Mouse (Mus musculus): ENCODE results near the gene Rgs7bp. TPM values are rescaled to one million over a fixed set of nuclear protein-coding genes. Genes with fewer than 3 reads are reported as not detected.
"Not testable (repeated sequence)": the region's sequence is repeated elsewhere in the genome, so short reads cannot be mapped to it uniquely, and the experiment has no call there.

Rgs7bp gene
- polyA plus RNA-seq, 1 experiment from 2014 or later, result 4.9 TPM

DNA sequence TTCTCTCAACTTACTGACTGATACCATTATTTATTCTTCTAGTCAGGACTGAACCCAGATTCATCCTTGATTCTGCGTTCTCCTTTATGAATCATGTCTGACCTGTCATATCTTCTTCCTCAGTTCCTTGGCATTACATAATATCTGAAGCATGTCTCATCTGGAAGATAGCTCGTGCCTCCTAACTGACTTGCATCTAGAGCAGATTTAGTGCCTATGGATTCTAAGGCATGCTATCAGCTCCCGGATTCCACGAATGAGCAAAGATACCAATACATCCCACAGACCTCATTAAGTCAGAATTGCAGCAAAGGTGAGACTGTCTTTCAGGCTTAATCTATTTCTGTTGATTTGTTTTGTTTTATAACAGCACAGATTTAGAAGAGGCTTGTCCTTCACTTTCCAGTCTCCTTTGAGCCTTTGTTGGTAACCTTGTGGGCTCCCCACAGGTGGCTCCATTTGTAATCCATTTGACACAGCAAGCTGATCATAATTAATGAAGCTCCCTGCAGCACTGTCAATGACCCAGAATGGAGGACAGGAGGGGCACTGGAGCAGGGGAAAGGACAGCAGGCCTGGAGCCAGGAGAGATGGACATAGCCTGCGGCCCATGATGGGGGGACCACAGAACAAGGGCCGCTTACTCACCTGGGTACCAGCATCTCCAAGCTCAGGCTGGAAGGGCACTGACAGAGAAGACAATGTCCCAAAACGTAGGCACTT lies 94.4 kb downstream of the Rgs7bp start:
- H3K9me3 ChIP-seq, result no peaks in the 10 kb centered on the region
- H3K4me3 ChIP-seq, result no peak overlapping the region
- no peak overlapping the region for H3K4me2 ChIP-seq
- WGBS, result 76% methylated on average over 7 of the region's 7 CpGs
- no peak for ATAC-seq (ENCODE audit: low FRiP score)
- H3K27ac ChIP-seq, result no peak overlapping the region
- H3K9ac ChIP-seq, result no peak overlapping the region
- H3K36me3 ChIP-seq, result peaks cover 2% of the 10 kb centered on the region
- no peaks in the 10 kb centered on the region for H3K27me3 ChIP-seq
- peaks cover 10% of the 10 kb centered on the region; the same call in 1 of the 2 replicates for H3K4me1 ChIP-seq (replicated peaks)

DNA sequence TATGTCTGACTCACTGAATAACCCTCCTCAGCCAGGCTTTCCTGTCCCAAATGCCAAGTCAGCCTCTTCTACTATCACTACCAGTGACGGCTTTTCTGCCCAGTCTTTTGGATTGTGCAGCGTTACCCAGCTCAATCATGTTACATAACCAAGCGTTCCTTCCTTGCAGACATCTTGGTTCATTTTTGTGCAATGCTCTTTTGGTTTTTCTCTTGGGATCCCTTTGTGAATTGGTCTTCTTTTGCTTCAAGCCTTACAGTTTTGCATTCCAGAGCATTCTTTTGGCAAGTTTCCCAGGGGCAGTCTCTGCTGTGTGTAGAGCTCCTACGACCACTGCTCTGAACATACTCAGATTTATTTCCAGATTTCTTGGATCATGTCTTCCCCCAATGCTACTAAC lies 95.0 kb downstream of the Rgs7bp start:
- Histone ChIP-seq H3K27me3 (no peaks in the 10 kb centered on the region), H3K4me2 (no peak overlapping the region), H3K4me1 (replicated peaks) (peaks cover 10% of the 10 kb centered on the region; the same call in 1 of the 2 replicates), H3K9ac (no peak overlapping the region), H3K4me3 (no peak overlapping the region), H3K27ac (no peak overlapping the region), H3K36me3 (no peaks in the 10 kb centered on the region), H3K9me3 (no peaks in the 10 kb centered on the region)
- no peak for ATAC-seq (ENCODE audit: low FRiP score)
- 76% methylated on average over 4 of the region's 4 CpGs for WGBS

DNA sequence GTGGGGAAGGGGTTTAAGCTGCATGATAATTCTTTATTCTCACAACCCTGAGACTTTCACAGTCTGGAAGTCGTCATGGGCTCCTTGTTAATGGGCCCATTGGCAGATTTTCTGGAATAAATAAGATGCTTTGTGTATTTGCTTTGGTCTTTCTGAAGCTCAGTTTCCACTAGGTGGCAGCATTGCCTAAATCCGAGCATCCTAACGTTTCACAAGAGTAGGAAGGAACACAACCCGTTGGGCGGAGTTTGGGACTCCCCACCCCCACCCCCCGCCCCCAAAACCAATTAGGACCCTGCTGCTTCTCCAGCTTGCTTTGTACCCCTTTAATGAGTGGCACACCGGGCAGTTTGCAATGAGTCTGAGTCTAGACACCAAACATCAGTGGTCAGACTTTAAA lies 106.8 kb downstream of the Rgs7bp start:
- Histone ChIP-seq H3K27me3 (no peaks in the 10 kb centered on the region), H3K4me3 (no peak overlapping the region), H3K9me3 (no peaks in the 10 kb centered on the region), H3K9ac (no peak overlapping the region), H3K4me2 (peak overlapping the region; percentile 39), H3K36me3 (no peaks in the 10 kb centered on the region), H3K4me1 (replicated peaks) (peaks cover 5% of the 10 kb centered on the region; the same call in 1 of the 2 replicates), H3K27ac (no peak overlapping the region)
- WGBS, result under 1% methylated on average over 7 of the region's 7 CpGs
- ATAC-seq (ENCODE audit: low FRiP score), result peak; percentile 92

DNA sequence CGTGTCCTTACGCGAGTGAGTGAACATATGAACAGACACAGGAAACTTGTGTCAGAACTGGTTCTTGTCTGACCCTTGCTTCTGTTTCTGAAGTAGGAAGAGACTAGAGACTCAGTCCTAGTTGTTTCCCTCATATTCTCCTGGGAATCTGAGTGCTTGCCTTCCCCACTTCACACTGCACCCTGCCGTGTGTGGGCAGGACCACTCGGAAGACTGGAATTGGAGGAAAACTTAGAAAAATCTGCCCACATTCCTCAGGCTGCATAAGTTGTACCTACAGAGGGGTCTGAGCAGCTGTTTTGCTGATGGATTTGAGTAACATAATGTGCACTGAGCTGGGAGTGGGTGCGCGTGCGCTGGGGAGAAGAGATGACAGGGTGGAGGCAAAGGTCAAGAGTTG lies 114.2 kb downstream of the Rgs7bp start:
- no peaks in the 10 kb centered on the region for H3K27me3 ChIP-seq
- H3K36me3 ChIP-seq, result no peaks in the 10 kb centered on the region
- peaks cover 19% of the 10 kb centered on the region for H3K4me1 ChIP-seq (replicated peaks)
- H3K9ac ChIP-seq, result no peak overlapping the region
- ATAC-seq (ENCODE audit: low FRiP score), result no peak
- no peaks in the 10 kb centered on the region for H3K9me3 ChIP-seq
- no peak overlapping the region for H3K4me3 ChIP-seq
- no peak overlapping the region for H3K4me2 ChIP-seq
- H3K27ac ChIP-seq, result no peak overlapping the region
- WGBS, result 91% methylated on average over 8 of the region's 8 CpGs

DNA sequence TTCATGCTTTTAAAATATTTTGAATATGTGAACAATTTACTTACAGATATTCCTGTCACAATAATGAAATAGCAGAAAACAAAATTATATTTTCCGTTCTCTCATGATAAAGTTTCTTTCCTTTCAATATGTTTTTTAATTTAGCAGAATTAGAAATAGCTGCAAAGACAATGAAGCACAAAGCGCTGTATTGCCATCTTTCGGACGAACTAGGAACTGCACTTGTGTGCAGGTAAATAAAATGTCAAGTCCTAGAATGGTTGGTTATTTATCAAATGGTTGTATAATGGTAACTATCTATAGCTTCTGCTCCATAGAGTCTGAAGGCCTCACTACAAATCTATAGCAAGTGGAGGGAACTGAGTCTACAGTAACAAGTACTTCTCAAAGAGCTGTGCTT lies 114.9 kb downstream of the Rgs7bp start:
- H3K9me3 ChIP-seq, result no peaks in the 10 kb centered on the region
- H3K9ac ChIP-seq, result no peak overlapping the region
- no peaks in the 10 kb centered on the region for H3K36me3 ChIP-seq
- H3K27ac ChIP-seq, result no peak overlapping the region
- no peak overlapping the region for H3K4me3 ChIP-seq
- 4% methylated on average over 4 of the region's 4 CpGs for WGBS
- no peaks in the 10 kb centered on the region for H3K27me3 ChIP-seq
- peaks cover 19% of the 10 kb centered on the region for H3K4me1 ChIP-seq (replicated peaks)
- no peak overlapping the region for H3K4me2 ChIP-seq
- ATAC-seq (ENCODE audit: low FRiP score), result 0 out of 2 replicates have a peak, but pooled peaks have one; percentile 12

DNA sequence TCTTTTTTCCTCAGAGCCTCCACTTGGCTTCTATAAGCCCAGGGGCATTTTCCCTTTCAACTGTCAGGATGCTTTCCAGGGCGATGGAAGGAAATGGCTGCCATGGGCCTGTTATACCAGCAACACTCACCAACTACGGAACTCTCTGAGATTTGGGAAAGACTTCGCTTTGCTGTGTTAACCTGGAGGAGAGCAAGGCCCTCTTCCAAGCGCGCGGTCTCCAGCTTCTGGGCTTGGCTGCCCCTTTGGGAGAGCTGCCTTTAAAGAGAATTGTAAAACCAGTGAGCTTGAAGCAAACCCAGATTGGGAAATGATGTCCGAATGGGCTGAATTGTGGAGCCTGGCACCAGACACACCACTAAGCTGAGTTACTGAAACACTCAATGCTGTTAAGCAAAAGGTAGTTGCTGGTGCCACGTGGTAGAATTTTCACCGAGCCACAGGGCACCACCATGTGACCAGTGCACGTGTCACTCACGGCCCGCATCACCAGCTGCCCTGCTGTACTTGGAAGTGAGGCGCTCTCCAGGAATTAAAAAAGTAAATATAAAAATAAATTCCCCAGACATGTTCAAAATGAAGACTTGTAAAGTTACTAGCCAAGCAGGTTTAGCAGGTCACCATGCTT lies 115.7 kb downstream of the Rgs7bp start:
- Histone ChIP-seq H3K9ac (no peak overlapping the region), H3K4me2 (no peak overlapping the region), H3K36me3 (no peaks in the 10 kb centered on the region), H3K9me3 (no peaks in the 10 kb centered on the region), H3K4me1 (replicated peaks) (peaks cover 19% of the 10 kb centered on the region), H3K4me3 (no peak overlapping the region), H3K27ac (peak overlapping the region; percentile 60), H3K27me3 (no peaks in the 10 kb centered on the region)
- no peak; the same call in 1 of the 2 replicates for ATAC-seq (ENCODE audit: low FRiP score)
- WGBS, result 59% methylated on average over 13 of the region's 13 CpGs

DNA sequence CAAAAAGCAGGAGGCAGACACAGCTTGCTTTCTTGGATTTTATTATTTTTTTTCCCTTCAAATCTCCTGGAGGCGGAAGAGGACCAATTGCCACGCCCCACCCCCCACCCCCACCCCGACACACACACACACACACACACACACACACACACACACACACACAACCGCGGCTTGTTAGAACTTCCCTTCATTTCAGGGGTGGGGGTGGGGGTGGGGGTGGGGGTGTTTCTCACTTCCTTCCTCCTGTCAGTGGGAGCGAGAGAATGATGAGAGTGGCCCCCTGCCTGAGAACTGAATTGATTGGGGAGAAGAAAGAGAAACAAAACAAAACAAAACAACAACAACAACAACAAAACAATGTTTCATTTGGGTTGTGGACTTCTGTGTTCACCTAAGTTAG lies 117.0 kb downstream of the Rgs7bp start:
- no peaks in the 10 kb centered on the region for H3K36me3 ChIP-seq
- H3K9me3 ChIP-seq, result no peaks in the 10 kb centered on the region
- no peak overlapping the region for H3K27ac ChIP-seq
- 10% methylated on average over 6 of the region's 6 CpGs for WGBS
- 0 out of 2 replicates have a peak overlapping the region, but pooled peaks have one; percentile 35 for H3K9ac ChIP-seq
- H3K4me2 ChIP-seq, result peak overlapping the region; percentile 50
- ATAC-seq (ENCODE audit: low FRiP score), result peak; percentile 57; the same call in 1 of the 2 replicates
- H3K27me3 ChIP-seq, result no peaks in the 10 kb centered on the region
- peaks cover 19% of the 10 kb centered on the region for H3K4me1 ChIP-seq (replicated peaks)
- peak overlapping the region; percentile 20; the same call in 1 of the 2 replicates for H3K4me3 ChIP-seq

DNA sequence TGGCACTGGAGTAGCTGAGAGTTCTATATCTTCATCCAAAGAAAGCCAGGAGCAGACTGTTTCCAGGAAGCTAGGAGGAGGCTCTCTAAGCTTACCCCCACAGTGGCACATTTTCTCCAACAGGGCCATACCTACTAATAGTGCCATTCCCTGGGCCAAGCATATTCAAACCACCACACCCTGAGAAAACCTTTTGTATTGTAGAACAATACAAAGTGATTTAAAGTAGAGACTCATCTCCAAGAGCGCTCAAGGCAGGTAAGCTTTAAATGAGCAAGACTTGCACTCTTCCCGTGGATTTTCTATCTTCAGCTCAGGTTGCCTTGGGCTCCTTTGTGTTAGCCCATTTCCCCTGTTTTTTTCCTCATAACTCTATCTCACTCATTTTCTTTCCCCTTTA lies 118.1 kb downstream of the Rgs7bp start:
- no peaks in the 10 kb centered on the region for H3K9me3 ChIP-seq
- ATAC-seq (ENCODE audit: low FRiP score), result no peak
- no peak overlapping the region for H3K4me3 ChIP-seq
- H3K9ac ChIP-seq, result no peak overlapping the region
- 96% methylated on average over 2 of the region's 2 CpGs for WGBS
- peaks cover 19% of the 10 kb centered on the region for H3K4me1 ChIP-seq (replicated peaks)
- H3K27me3 ChIP-seq, result no peaks in the 10 kb centered on the region
- peak overlapping the region; percentile 50; the same call in 1 of the 2 replicates for H3K4me2 ChIP-seq
- H3K36me3 ChIP-seq, result no peaks in the 10 kb centered on the region
- no peak overlapping the region for H3K27ac ChIP-seq

DNA sequence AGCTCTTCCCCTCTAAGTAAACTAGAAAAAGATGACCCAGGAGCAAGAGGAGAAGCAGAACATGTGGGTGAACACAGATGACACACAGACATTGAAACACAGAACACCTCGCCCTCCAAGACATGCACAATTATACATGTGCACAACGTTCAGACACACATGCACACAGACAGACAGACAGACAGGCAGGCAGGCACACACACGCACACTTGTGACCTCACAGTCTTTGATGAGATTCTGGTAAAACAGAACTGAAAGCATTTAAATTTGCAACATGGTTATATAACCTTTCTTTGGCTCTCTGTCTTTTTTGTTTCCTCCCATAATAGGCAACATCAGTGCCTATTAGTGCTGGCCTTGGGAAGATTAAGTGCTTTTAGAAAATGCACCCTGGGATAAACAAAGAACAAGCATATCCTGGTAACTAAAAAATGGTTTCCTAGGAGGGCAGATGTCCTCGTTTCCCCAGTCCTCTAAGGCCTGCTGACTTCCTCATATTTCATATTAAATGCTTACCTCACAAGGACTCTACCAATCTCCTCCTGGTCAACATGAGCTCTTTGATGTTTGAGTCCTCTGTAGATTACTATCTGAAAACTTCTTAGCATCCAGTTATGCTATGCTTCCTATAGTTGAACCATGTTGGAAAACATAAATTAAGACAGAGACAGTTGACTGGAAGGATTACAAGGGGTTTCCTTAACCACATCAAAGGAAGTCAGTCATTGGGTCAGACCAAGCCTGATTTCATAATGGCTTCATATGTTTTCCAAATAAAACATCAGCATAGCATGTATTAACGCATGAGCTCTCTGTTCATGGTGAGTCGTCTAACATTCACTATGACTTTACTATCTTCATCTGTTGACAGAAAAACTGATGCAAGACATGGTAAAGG lies 122.8 kb downstream of the Rgs7bp start:
- Histone ChIP-seq H3K9ac (no peak overlapping the region), H3K36me3 (no peaks in the 10 kb centered on the region), H3K4me2 (no peak overlapping the region), H3K9me3 (no peaks in the 10 kb centered on the region), H3K4me1 (replicated peaks) (peaks cover 2% of the 10 kb centered on the region; the same call in 1 of the 2 replicates), H3K27ac (no peak overlapping the region), H3K27me3 (no peaks in the 10 kb centered on the region), H3K4me3 (no peak overlapping the region)
- ATAC-seq (ENCODE audit: low FRiP score), result no peak
- WGBS, result 83% methylated on average over 6 of the region's 6 CpGs

DNA sequence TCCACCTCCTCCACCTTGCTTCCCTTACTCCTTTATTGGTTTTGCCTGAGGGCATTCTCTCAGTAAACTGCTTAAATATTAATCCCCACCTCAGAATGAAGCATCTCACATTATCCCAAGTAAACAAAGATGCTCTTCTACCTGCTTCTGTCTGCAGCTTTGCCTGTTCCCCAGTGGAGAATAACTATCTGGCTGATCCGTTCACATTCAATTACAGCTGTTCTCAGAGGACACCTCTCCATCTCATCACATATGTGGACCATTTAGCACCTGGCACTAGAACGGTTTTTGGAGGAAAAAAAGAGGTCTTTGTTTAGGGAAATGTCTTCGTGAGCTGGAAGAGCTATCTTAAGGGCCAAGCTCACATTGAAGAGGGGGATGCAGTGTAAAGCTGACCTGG lies 123.9 kb downstream of the Rgs7bp start:
- no peak overlapping the region for H3K4me3 ChIP-seq
- no peaks in the 10 kb centered on the region for H3K9me3 ChIP-seq
- ATAC-seq (ENCODE audit: low FRiP score), result no peak; the same call in 1 of the 2 replicates
- no peaks in the 10 kb centered on the region for H3K4me1 ChIP-seq (replicated peaks)
- WGBS, result 65% methylated on average over 3 of the region's 3 CpGs
- H3K27ac ChIP-seq, result no peak overlapping the region; the same call in 1 of the 2 replicates
- H3K36me3 ChIP-seq, result no peaks in the 10 kb centered on the region
- no peak overlapping the region for H3K9ac ChIP-seq
- H3K4me2 ChIP-seq, result no peak overlapping the region
- no peaks in the 10 kb centered on the region for H3K27me3 ChIP-seq

DNA sequence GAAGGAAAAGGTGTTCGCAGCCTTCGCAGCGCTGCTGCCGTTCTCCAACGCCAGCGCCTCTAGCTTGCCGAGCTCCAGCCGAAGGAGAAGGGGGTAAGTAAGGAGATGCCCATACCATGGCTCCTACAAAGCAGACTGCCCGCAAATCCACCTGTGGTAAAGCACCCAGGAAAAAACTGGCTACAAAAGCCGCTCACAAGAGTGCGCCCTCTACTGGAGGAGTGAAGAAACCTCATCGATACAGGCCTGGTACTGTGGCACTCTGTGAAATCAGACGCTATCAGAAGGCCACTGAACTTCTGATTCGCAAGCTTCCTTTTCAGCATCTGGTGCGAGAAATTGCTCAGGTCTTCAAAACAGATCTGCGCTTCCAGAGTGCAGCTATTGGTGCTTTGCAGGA lies 136.1 kb downstream of the Rgs7bp start:
- no peak overlapping the region for H3K9ac ChIP-seq

DNA sequence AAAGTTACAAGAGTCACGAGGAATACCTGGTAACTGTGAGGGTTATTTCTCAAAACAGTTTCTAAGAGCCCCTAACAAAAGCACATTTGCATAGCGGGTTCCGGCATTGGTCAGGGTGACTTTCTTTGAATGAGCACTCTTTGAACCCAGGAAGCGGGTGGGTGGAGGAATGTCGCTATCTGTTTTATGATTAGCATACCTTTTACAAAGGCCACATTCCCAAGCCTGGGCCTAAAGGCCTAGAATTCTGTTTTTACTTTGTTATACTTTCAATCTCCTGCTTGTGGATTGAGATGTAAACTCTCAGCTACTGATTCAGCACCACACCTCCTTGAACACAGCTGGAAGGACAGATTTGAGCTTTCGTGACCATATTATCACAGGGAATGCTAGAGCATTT lies 138.0 kb downstream of the Rgs7bp start:
- not testable (repeated sequence) for H3K36me3 ChIP-seq; ATAC-seq (ENCODE audit: low FRiP score); H3K9me3 ChIP-seq; H3K27me3 ChIP-seq; H3K4me2 ChIP-seq; H3K9ac ChIP-seq; H3K4me3 ChIP-seq; H3K27ac ChIP-seq; H3K4me1 ChIP-seq (replicated peaks)
- 66% methylated on average over 6 of the region's 6 CpGs for WGBS

More for the DNA sequence above, 136.1 kb downstream of the Rgs7bp start:
- Histone ChIP-seq H3K36me3 (no peaks in the 10 kb centered on the region), H3K9me3 (no peaks in the 10 kb centered on the region), H3K27ac (no peak overlapping the region), H3K4me1 (replicated peaks) (peaks cover 5% of the 10 kb centered on the region), H3K4me3 (no peak overlapping the region), H3K27me3 (no peaks in the 10 kb centered on the region), H3K4me2 (no peak overlapping the region)
- 83% methylated on average over 16 of the region's 16 CpGs for WGBS
- ATAC-seq (ENCODE audit: low FRiP score), result no peak

Measured in hindbrain, embryonic 13.5 days (tissue).